Mouse (Mus musculus) bone marrow, adult 2 months (tissue): ENCODE measurements around the gene Rgl1. TPM values are rescaled to one million over a fixed set of nuclear protein-coding genes. Genes with fewer than 3 reads are reported as not detected.

ENCODE experiments used
- H3K27ac ChIP-seq: fragments of 200-500 bp; 2 replicates; pipeline ENCODE4 v1.5.1; 2012; ENCODE audit warnings: low read depth, mild to moderate bottlenecking, control low read depth, inconsistent platforms, low read length; ENCODE audit not compliant: control insufficient read depth, poor library complexity, insufficient read depth
- H3K4me1 ChIP-seq: fragments of 200-500 bp; 2 replicates; pipeline ENCODE4 v1.6.1; 2011; ENCODE audit warnings: low read length; ENCODE audit not compliant: control insufficient read depth, insufficient read depth
- H3K4me3 ChIP-seq: fragments of 200-500 bp; replicated peaks from 2 replicates; pipeline ENCODE3; 2011; ENCODE audit warnings: mild to moderate bottlenecking, low read depth, low read length, control low read depth; ENCODE audit not compliant: control insufficient read depth
- CTCF ChIP-seq: fragments of 200-500 bp; IDR thresholded peaks from 2 replicates; pipeline ENCODE4 v1.5.1; 2011; ENCODE audit warnings: low read length, control low read depth; ENCODE audit not compliant: control insufficient read depth, insufficient read depth
- POLR2A ChIP-seq: fragments of 200-500 bp; IDR thresholded peaks from 2 replicates; pipeline ENCODE4 v1.6.1; 2011; ENCODE audit warnings: low read depth, mild to moderate bottlenecking, control low read depth, low read length, borderline replicate concordance; ENCODE audit not compliant: control insufficient read depth
- WGBS: fragments of 180-500 bp; shearing (Covaris S2); methylation state at CpG from one replicate; pipeline ENCODE4 v1.1.7; 2018; 5-methylcytosine and 5-hydroxymethylcytosine counted together
- polyA plus RNA-seq: library from polyadenylated mRNA; stranded (reverse); fragments of >200 nt; gene quantifications from 2 replicates; pipeline ENCODE4 v1.2.4, GENCODE M21; 2011; ENCODE audit warnings: low replicate concordance; ENCODE audit not compliant: missing spikeins, insufficient read depth, insufficient read length

Rgl1 gene
- polyA plus RNA-seq, 1 experiment: 9.2 TPM

- WGBS: 77% methylated on average over 14 of the region's 14 CpGs
- no peak overlapping the region for H3K27ac ChIP-seq
- H3K4me1 ChIP-seq: no peaks in the 10 kb centered on the region; the same call in 1 of the 2 replicates
- no peak overlapping the region for H3K4me3 ChIP-seq
- TF ChIP-seq CTCF: no peak
- TF ChIP-seq POLR2A: no peak
Observed at GRCm38 (mm10) chr1:152556576-152557281, 209.4 kb downstream of the Rgl1 start.

- no peaks in the 10 kb centered on the region; the same call in 1 of the 2 replicates for H3K4me1 ChIP-seq
- H3K4me3 ChIP-seq: no peak overlapping the region
- no peak overlapping the region for H3K27ac ChIP-seq
- WGBS: 81% methylated on average over 7 of the region's 7 CpGs
- TF ChIP-seq POLR2A: no peak
- no peak for TF ChIP-seq CTCF
Observed at GRCm38 (mm10) chr1:152555944-152556573, 210.1 kb downstream of the Rgl1 start.

- no peak overlapping the region for H3K27ac ChIP-seq
- H3K4me1 ChIP-seq: no peaks in the 10 kb centered on the region; the same call in 1 of the 2 replicates
- H3K4me3 ChIP-seq: no peak overlapping the region
- WGBS: 30% methylated on average over 15 of the region's 15 CpGs
- TF ChIP-seq CTCF (no peak), POLR2A (no peak)
Observed at GRCm38 (mm10) chr1:152553912-152554547, 212.1 kb downstream of the Rgl1 start.

- H3K4me1 ChIP-seq: no peaks in the 10 kb centered on the region; the same call in 1 of the 2 replicates
- no peak for TF ChIP-seq CTCF
- TF ChIP-seq POLR2A: no peak
- H3K4me3 ChIP-seq: no peak overlapping the region
- 66% methylated on average over 3 of the region's 3 CpGs for WGBS
- H3K27ac ChIP-seq: no peak overlapping the region
Observed at GRCm38 (mm10) chr1:152550973-152551372, 215.2 kb downstream of the Rgl1 start.

GRCm38 (mm10) chr1:152550544-152550943, 215.6 kb downstream of the Rgl1 start:
- no peaks in the 10 kb centered on the region; the same call in 1 of the 2 replicates for H3K4me1 ChIP-seq
- H3K4me3 ChIP-seq: no peak overlapping the region
- 85% methylated on average over 2 of the region's 2 CpGs for WGBS
- no peak for TF ChIP-seq CTCF
- no peak for TF ChIP-seq POLR2A
- no peak overlapping the region for H3K27ac ChIP-seq

GRCm38 (mm10) chr1:152549061-152549738, 217.0 kb downstream of the Rgl1 start:
- H3K4me1 ChIP-seq: no peaks in the 10 kb centered on the region
- TF ChIP-seq POLR2A (no peak), CTCF (no peak)
- no peak overlapping the region for H3K27ac ChIP-seq
- H3K4me3 ChIP-seq: no peak overlapping the region
- 90% methylated on average over 13 of the region's 13 CpGs for WGBS

- TF ChIP-seq POLR2A: no peak
- TF ChIP-seq CTCF: no peak
- 82% methylated on average over 2 of the region's 2 CpGs for WGBS
- H3K4me1 ChIP-seq: no peaks in the 10 kb centered on the region
- no peak overlapping the region for H3K4me3 ChIP-seq
- H3K27ac ChIP-seq: no peak overlapping the region
Observed at GRCm38 (mm10) chr1:152543449-152544159, 222.5 kb downstream of the Rgl1 start.
